In genomic region chr16:38189952-38190351, GRCm38 (mm10) we compare ENCODE assay signal across 19 mouse cellular contexts.
"Had no signal": no experiment of that assay in that cellular context is flagged by ENCODE, and none has a peak within 500 bp of the region (broad histone marks: within the 10 kb centered on the region; RNA-seq: fewer than 3 reads in every experiment).

No protein-coding gene starts in this region.

- H3K9ac ChIP-seq: liver, embryonic 14.5 days; lung, embryonic 14.5 days; midbrain, embryonic 12.5 days; neural tube, embryonic 12.5 days; stomach, embryonic 15.5 days had no signal

- H3K27me3 ChIP-seq: midbrain, embryonic 12.5 days; neural tube, embryonic 12.5 days; stomach, embryonic 15.5 days had no signal

- ATAC-seq: midbrain, embryonic 16.5 days had no signal

- H3K4me1 ChIP-seq: midbrain, embryonic 10.5 days; midbrain, embryonic 12.5 days; neural tube, embryonic 12.5 days; stomach, embryonic 15.5 days had no signal

- H3K4me3 ChIP-seq: midbrain, embryonic 10.5 days; midbrain, embryonic 12.5 days; myocyte; neural tube, embryonic 12.5 days; stomach, embryonic 15.5 days had no signal

- H3K27ac ChIP-seq: liver, embryonic 14.5 days; midbrain, embryonic 10.5 days; midbrain, embryonic 12.5 days; neural tube, embryonic 12.5 days; stomach, embryonic 15.5 days; stomach, postnatal 0 days had no signal

- H3K4me2 ChIP-seq: lung, embryonic 14.5 days; midbrain, embryonic 12.5 days; neural tube, embryonic 12.5 days; stomach, embryonic 15.5 days had no signal

- DNase-seq: lung, adult 18-20 months; lung, embryonic 14.5 days; lung, postnatal 10 days; lung, postnatal 4 days; midbrain, embryonic 14.5 days; retina, postnatal 1 day; right cerebral cortex, postnatal 25 days; right cerebral cortex, postnatal 4 days; thymus, adult 2 months; thymus, postnatal 25 days; thymus, postnatal 4 days had no signal

- H3K9me3 ChIP-seq: midbrain, embryonic 10.5 days; midbrain, embryonic 12.5 days; neural tube, embryonic 12.5 days; stomach, embryonic 15.5 days had no signal
